Mouse (Mus musculus): ENCODE results near the gene Pgm5. TPM values are rescaled to one million over a fixed set of nuclear protein-coding genes. Genes with fewer than 3 reads are reported as not detected.
"Not testable (repeated sequence)": the region's sequence is repeated elsewhere in the genome, so short reads cannot be mapped to it uniquely, and the experiment has no call there.

The Pgm5 gene
- polyA plus RNA-seq, 1 experiment from 2014 or later, result 1.6 TPM

- 75% methylated on average over 7 of the region's 7 CpGs for WGBS
- no peaks in the 10 kb centered on the region for H3K9me3 ChIP-seq (ENCODE audit: control insufficient read depth, low read length)
- no peak overlapping the region for H3K9ac ChIP-seq (ENCODE audit: low read depth, low read length)
- no peak overlapping the region for H3K27ac ChIP-seq (ENCODE audit: low read depth, low read length)
- DNase-seq (ENCODE audit: low spot score) (no peak), ATAC-seq (replicated peaks; ENCODE audit: low FRiP score) (no peak)
- no peak overlapping the region for H3K4me2 ChIP-seq
- no peaks in the 10 kb centered on the region for H3K27me3 ChIP-seq (replicated peaks; ENCODE audit: control insufficient read depth, insufficient read depth, low read length)
- no peaks in the 10 kb centered on the region for H3K36me3 ChIP-seq (ENCODE audit: control insufficient read depth, insufficient read depth, low read length)
- H3K4me3 ChIP-seq (ENCODE audit: low read depth, low read length), result no peak overlapping the region
- no peaks in the 10 kb centered on the region; the same call in 1 of the 2 replicates for H3K4me1 ChIP-seq (replicated peaks; ENCODE audit: control insufficient read depth, insufficient read depth, low read length)
Measured at GRCm38 (mm10) chr19:24708032-24708431, 153.6 kb downstream of the Pgm5 start.

- H3K4me2 ChIP-seq, result no peak overlapping the region
- no peak overlapping the region for H3K27ac ChIP-seq (ENCODE audit: low read depth, low read length)
- 67% methylated on average over 7 of the region's 7 CpGs for WGBS
- H3K9me3 ChIP-seq (ENCODE audit: control insufficient read depth, low read length), result no peaks in the 10 kb centered on the region
- no peak overlapping the region for H3K9ac ChIP-seq (ENCODE audit: low read depth, low read length)
- H3K27me3 ChIP-seq (replicated peaks; ENCODE audit: control insufficient read depth, insufficient read depth, low read length), result no peaks in the 10 kb centered on the region
- no peaks in the 10 kb centered on the region; the same call in 1 of the 2 replicates for H3K4me1 ChIP-seq (replicated peaks; ENCODE audit: control insufficient read depth, insufficient read depth, low read length)
- ATAC-seq (replicated peaks; ENCODE audit: low FRiP score) (no peak), DNase-seq (ENCODE audit: low spot score) (no peak)
- H3K36me3 ChIP-seq (ENCODE audit: control insufficient read depth, insufficient read depth, low read length), result no peaks in the 10 kb centered on the region
- no peak overlapping the region for H3K4me3 ChIP-seq (ENCODE audit: low read depth, low read length)
Measured at GRCm38 (mm10) chr19:24707071-24707906, 154.4 kb downstream of the Pgm5 start.

- H3K9me3 ChIP-seq (ENCODE audit: control insufficient read depth, low read length), result no peaks in the 10 kb centered on the region
- no peaks in the 10 kb centered on the region; the same call in 1 of the 2 replicates for H3K4me1 ChIP-seq (replicated peaks; ENCODE audit: control insufficient read depth, insufficient read depth, low read length)
- H3K9ac ChIP-seq (ENCODE audit: low read depth, low read length), result no peak overlapping the region
- H3K4me3 ChIP-seq (ENCODE audit: low read depth, low read length), result no peak overlapping the region
- 51% methylated on average over 1 of the region's 1 CpGs for WGBS
- H3K4me2 ChIP-seq, result no peak overlapping the region
- no peak for DNase-seq (ENCODE audit: low spot score)
- H3K27ac ChIP-seq (ENCODE audit: low read depth, low read length), result no peak overlapping the region
- H3K36me3 ChIP-seq (ENCODE audit: control insufficient read depth, insufficient read depth, low read length), result no peaks in the 10 kb centered on the region
- no peak for ATAC-seq (replicated peaks; ENCODE audit: low FRiP score)
- H3K27me3 ChIP-seq (replicated peaks; ENCODE audit: control insufficient read depth, insufficient read depth, low read length), result no peaks in the 10 kb centered on the region
Measured at GRCm38 (mm10) chr19:24705395-24705794, 156.3 kb downstream of the Pgm5 start.

GRCm38 (mm10) chr19:24704326-24704725, 157.3 kb downstream of the Pgm5 start:
- Histone ChIP-seq H3K9ac (ENCODE audit: low read depth, low read length) (no peak overlapping the region), H3K4me2 (no peak overlapping the region), H3K27ac (ENCODE audit: low read depth, low read length) (no peak overlapping the region), H3K27me3 (replicated peaks; ENCODE audit: control insufficient read depth, insufficient read depth, low read length) (no peaks in the 10 kb centered on the region), H3K4me1 (replicated peaks; ENCODE audit: control insufficient read depth, insufficient read depth, low read length) (no peaks in the 10 kb centered on the region; the same call in 1 of the 2 replicates), H3K4me3 (ENCODE audit: low read depth, low read length) (no peak overlapping the region), H3K36me3 (ENCODE audit: control insufficient read depth, insufficient read depth, low read length) (no peaks in the 10 kb centered on the region), H3K9me3 (ENCODE audit: control insufficient read depth, low read length) (no peaks in the 10 kb centered on the region)
- no peak for DNase-seq (ENCODE audit: low spot score)
- WGBS, result 72% methylated on average over 2 of the region's 2 CpGs
- ATAC-seq (replicated peaks; ENCODE audit: low FRiP score), result no peak

- DNase-seq (ENCODE audit: low spot score), result no peak
- Histone ChIP-seq H3K36me3 (ENCODE audit: control insufficient read depth, insufficient read depth, low read length) (no peaks in the 10 kb centered on the region), H3K27ac (ENCODE audit: low read depth, low read length) (no peak overlapping the region), H3K9ac (ENCODE audit: low read depth, low read length) (no peak overlapping the region), H3K4me3 (ENCODE audit: low read depth, low read length) (no peak overlapping the region), H3K4me2 (no peak overlapping the region), H3K9me3 (ENCODE audit: control insufficient read depth, low read length) (no peaks in the 10 kb centered on the region), H3K4me1 (replicated peaks; ENCODE audit: control insufficient read depth, insufficient read depth, low read length) (no peaks in the 10 kb centered on the region; the same call in 1 of the 2 replicates), H3K27me3 (replicated peaks; ENCODE audit: control insufficient read depth, insufficient read depth, low read length) (no peaks in the 10 kb centered on the region)
- ATAC-seq (replicated peaks; ENCODE audit: low FRiP score), result no peak
- WGBS, result 66% methylated on average over 8 of the region's 8 CpGs
Measured at GRCm38 (mm10) chr19:24703680-24704079, 158.0 kb downstream of the Pgm5 start.

GRCm38 (mm10) chr19:24703168-24703567, 158.5 kb downstream of the Pgm5 start:
- not testable (repeated sequence) for H3K9ac ChIP-seq (ENCODE audit: low read depth, low read length); H3K4me2 ChIP-seq; ATAC-seq (replicated peaks; ENCODE audit: low FRiP score); H3K36me3 ChIP-seq (ENCODE audit: control insufficient read depth, insufficient read depth, low read length); DNase-seq (ENCODE audit: low spot score); H3K27ac ChIP-seq (ENCODE audit: low read depth, low read length); H3K4me1 ChIP-seq (replicated peaks; ENCODE audit: control insufficient read depth, insufficient read depth, low read length); H3K4me3 ChIP-seq (ENCODE audit: low read depth, low read length); H3K27me3 ChIP-seq (replicated peaks; ENCODE audit: control insufficient read depth, insufficient read depth, low read length); H3K9me3 ChIP-seq (ENCODE audit: control insufficient read depth, low read length)
- WGBS, result 57% methylated on average over 1 of the region's 1 CpGs

- H3K4me3 ChIP-seq (ENCODE audit: low read depth, low read length), result no peak overlapping the region
- H3K9me3 ChIP-seq (ENCODE audit: control insufficient read depth, low read length), result no peaks in the 10 kb centered on the region
- no peak overlapping the region for H3K4me2 ChIP-seq
- H3K27me3 ChIP-seq (replicated peaks; ENCODE audit: control insufficient read depth, insufficient read depth, low read length), result no peaks in the 10 kb centered on the region
- DNase-seq (ENCODE audit: low spot score), result no peak
- H3K36me3 ChIP-seq (ENCODE audit: control insufficient read depth, insufficient read depth, low read length), result no peaks in the 10 kb centered on the region
- H3K9ac ChIP-seq (ENCODE audit: low read depth, low read length), result no peak overlapping the region
- H3K27ac ChIP-seq (ENCODE audit: low read depth, low read length), result no peak overlapping the region
- 67% methylated on average over 8 of the region's 8 CpGs for WGBS
- no peak for ATAC-seq (replicated peaks; ENCODE audit: low FRiP score)
- no peaks in the 10 kb centered on the region for H3K4me1 ChIP-seq (replicated peaks; ENCODE audit: control insufficient read depth, insufficient read depth, low read length)
Measured at GRCm38 (mm10) chr19:24701716-24702115, 159.9 kb downstream of the Pgm5 start.

GRCm38 (mm10) chr19:24700664-24701063, 161.0 kb downstream of the Pgm5 start:
- DNase-seq (ENCODE audit: low spot score) (no peak), ATAC-seq (replicated peaks; ENCODE audit: low FRiP score) (no peak)
- Histone ChIP-seq H3K9me3 (ENCODE audit: control insufficient read depth, low read length) (no peaks in the 10 kb centered on the region), H3K9ac (ENCODE audit: low read depth, low read length) (no peak overlapping the region), H3K36me3 (ENCODE audit: control insufficient read depth, insufficient read depth, low read length) (no peaks in the 10 kb centered on the region), H3K4me1 (replicated peaks; ENCODE audit: control insufficient read depth, insufficient read depth, low read length) (no peaks in the 10 kb centered on the region), H3K27ac (ENCODE audit: low read depth, low read length) (no peak overlapping the region), H3K4me2 (no peak overlapping the region), H3K27me3 (replicated peaks; ENCODE audit: control insufficient read depth, insufficient read depth, low read length) (no peaks in the 10 kb centered on the region), H3K4me3 (ENCODE audit: low read depth, low read length) (no peak overlapping the region)
- WGBS, result 82% methylated on average over 5 of the region's 5 CpGs

GRCm38 (mm10) chr19:24699910-24700309, 161.7 kb downstream of the Pgm5 start:
- Histone ChIP-seq H3K9me3 (ENCODE audit: control insufficient read depth, low read length) (no peaks in the 10 kb centered on the region), H3K36me3 (ENCODE audit: control insufficient read depth, insufficient read depth, low read length) (no peaks in the 10 kb centered on the region), H3K9ac (ENCODE audit: low read depth, low read length) (no peak overlapping the region), H3K27ac (ENCODE audit: low read depth, low read length) (no peak overlapping the region), H3K4me3 (ENCODE audit: low read depth, low read length) (no peak overlapping the region), H3K27me3 (replicated peaks; ENCODE audit: control insufficient read depth, insufficient read depth, low read length) (no peaks in the 10 kb centered on the region), H3K4me2 (no peak overlapping the region), H3K4me1 (replicated peaks; ENCODE audit: control insufficient read depth, insufficient read depth, low read length) (no peaks in the 10 kb centered on the region)
- ATAC-seq (replicated peaks; ENCODE audit: low FRiP score) (no peak), DNase-seq (ENCODE audit: low spot score) (no peak)
